Mouse (Mus musculus): ENCODE results near the gene Ppp1r9a.

GRCm38 (mm10) chr6:5187586-5187985 is 284.9 kb downstream of the Ppp1r9a start:
- TF ChIP-seq CTCF (IDR thresholded peaks at IDR 0.05; ENCODE audit: borderline replicate concordance, insufficient read depth, low read depth, low read length) (no peak), POLR2A (IDR thresholded peaks at IDR 0.05; ENCODE audit: borderline replicate concordance, insufficient read depth, low read length) (no peak)

All from cerebellum, adult 2 months (tissue).